Mouse (Mus musculus) kidney, adult 2 months (tissue): ENCODE measurements at regions not wholly inside any gene's neighbourhood (a gene's known extent, or its start where the extent isn't known, plus 50 kb on each side); places are given as distances from the start of the nearest gene placed in this dataset.

Source experiments
- CTCF ChIP-seq: fragments of 200-500 bp; conservative IDR thresholded peaks from 2 replicates; pipeline ENCODE4 v1.5.1; 2011; ENCODE audit warnings: low read depth, mild to moderate bottlenecking, control low read depth, low read length, moderate library complexity, mixed read lengths; ENCODE audit not compliant: insufficient read depth, insufficient read length
- POLR2A ChIP-seq: fragments of 200-500 bp; IDR thresholded peaks from one replicate; pipeline ENCODE4 v1.6.1; 2011; ENCODE audit warnings: low read depth, low read length, control low read depth

GRCm38 (mm10) chr7:111257842-111258241 is 175.0 kb upstream of the Eif4g2 start:
- no peak for TF ChIP-seq CTCF
- TF ChIP-seq POLR2A, result no peak
